8 mouse cellular contexts compared by ENCODE assay signal in genomic region chr12:80437051-80437675, GRCm38 (mm10). TPM values are rescaled to one million over a fixed set of nuclear protein-coding genes. Genes with fewer than 3 reads are reported as not detected.
A peak's percentile ranks its signal among the peaks of the same experiment; 100 is the strongest.
DNase-seq lines count a peak whose midpoint lies in the region; ATAC-seq and TF ChIP-seq lines count a peak whose summit lies in the region.

No protein-coding gene starts in this region.

- H3K9ac ChIP-seq in heart, embryonic 14.5 days (ENCODE audit: low read length): peak overlapping the region; percentile 96

- H3K36me3 ChIP-seq in heart, embryonic 14.5 days (ENCODE audit: control insufficient read depth, insufficient read depth, low read length): 0 out of 2 replicates have a peak, but pooled peaks cover 9% of the 10 kb centered on the region
- H3K36me3 ChIP-seq in G1E (replicated peaks): peaks cover 13% of the 10 kb centered on the region
- H3K36me3 ChIP-seq in hindbrain, embryonic 10.5 days: peaks cover 3% of the 10 kb centered on the region; the same call in 1 of the 2 replicates

- intact Hi-C loops in heart, postnatal 14 days (cut with DNase I): no loop called here
- intact Hi-C loops in left cerebral cortex, postnatal 10 days (cut with DNase I): loop anchor here (2.0 kb wide), 1 partner anchor 30 kb away; no protein-coding TSS in a partner anchor

- 49% methylated on average over 4 of the region's 4 CpGs for WGBS in heart, embryonic 14.5 days
- WGBS in hindbrain, embryonic 10.5 days: 22% methylated on average over 4 of the region's 4 CpGs

- no peaks in the 10 kb centered on the region for H3K27me3 ChIP-seq in heart, embryonic 14.5 days (ENCODE audit: control insufficient read depth, insufficient read depth, low read length)
- H3K27me3 ChIP-seq in G1E (ENCODE audit: insufficient read depth, low read length): peaks cover 6% of the 10 kb centered on the region
- no peaks in the 10 kb centered on the region for H3K27me3 ChIP-seq in hindbrain, embryonic 10.5 days (ENCODE audit: insufficient read depth, poor library complexity, severe bottlenecking)

- H3K4me1 ChIP-seq in heart, embryonic 14.5 days (ENCODE audit: control insufficient read depth in 2 of 2, insufficient read depth in 2 of 2, low read length in 2 of 2): peaks cover 3 to 15% of the 10 kb centered on the region in 2 experiments
- H3K4me1 ChIP-seq in G1E (ENCODE audit: insufficient read depth, low read depth, low read length): peaks cover 27% of the 10 kb centered on the region
- peaks cover 34% of the 10 kb centered on the region for H3K4me1 ChIP-seq in hindbrain, embryonic 10.5 days (replicated peaks)

- ATAC-seq in heart, embryonic 14.5 days (ENCODE audit: insufficient number of reproducible peaks, insufficient read depth, low FRiP score, low read depth): no peak
- no peak for ATAC-seq in G1E (ENCODE audit: extremely low read depth, insufficient number of reproducible peaks, low FRiP score, poor library complexity, severe bottlenecking)

- no peak for DNase-seq in heart, postnatal 14 days
- DNase-seq in G1E (ENCODE audit: low spot score): no peak
- DNase-seq in hindbrain, embryonic 10.5 days (ENCODE audit: low spot score): peak; percentile 5
- DNase-seq in mesoderm, embryonic 11.5 days (ENCODE audit: low read depth, low spot score): peak; percentile 18
- no peak for DNase-seq in urinary bladder, adult 2 months (ENCODE audit: low spot score)
- DNase-seq in left cerebral cortex, postnatal 10 days (ENCODE audit: extremely low spot score in 1 of 2, low spot score in 2 of 2): no peak
- DNase-seq in adrenal gland, postnatal 4 days (ENCODE audit: low spot score in 2 of 2): no peak

- TF ChIP-seq CTCF in G1E (IDR thresholded peaks at IDR 0.05; ENCODE audit: low read depth, low read length): no peak

- H3K4me3 ChIP-seq in heart, embryonic 14.5 days (ENCODE audit: control insufficient read depth in 1 of 2, insufficient read depth in 1 of 2, low read depth in 1 of 2, low read length in 2 of 2): peak overlapping the region; percentile 89 to 94
- peak overlapping the region; percentile 86 for H3K4me3 ChIP-seq in G1E (ENCODE audit: low read depth, low read length)
- peak overlapping the region; percentile 96 for H3K4me3 ChIP-seq in hindbrain, embryonic 10.5 days

- H3K4me2 ChIP-seq in heart, embryonic 14.5 days (ENCODE audit: low read length): peak overlapping the region; percentile 72

- no peaks in the 10 kb centered on the region for H3K9me3 ChIP-seq in heart, embryonic 14.5 days (ENCODE audit: control insufficient read depth, low read length)
- H3K9me3 ChIP-seq in G1E (replicated peaks): no peaks in the 10 kb centered on the region
- no peaks in the 10 kb centered on the region for H3K9me3 ChIP-seq in hindbrain, embryonic 10.5 days

- H3K27ac ChIP-seq in heart, embryonic 14.5 days (replicated peaks in 1 of 2; ENCODE audit: control insufficient read depth in 1 of 2, insufficient read depth in 1 of 2, low read depth in 2 of 2, low read length in 2 of 2): peak overlapping the region; percentile 83 to 96; a peak in 3 of 4 replicates
- peak overlapping the region; percentile 97 for H3K27ac ChIP-seq in hindbrain, embryonic 10.5 days

RNA-seq across cellular contexts. Expression of gene Dcaf5, which starts 0.8 kb away (rescaled TPM):
- polyA plus RNA-seq in heart, embryonic 14.5 days (2014; fragmentation: Nextera tagmentation; extraction: Ambion mirVana): 10.5 and 10.7 TPM in 2 replicates
- total RNA-seq in heart, postnatal 14 days (2021): 10 to 100 TPM; 31.0 to 34.1 TPM
- total RNA-seq in G1E (2014; fragmentation: Nextera tagmentation) (36.6 and 47.2 TPM in 2 replicates), G1E (2017) (26.6 and 26.7 TPM in 2 replicates)
- polyA plus RNA-seq in G1E (2012): 25.0 and 25.6 TPM in 2 replicates
- polyA plus RNA-seq in hindbrain, embryonic 10.5 days (2016; fragmentation: Nextera tagmentation; extraction: Ambion mirVana): 12.1 and 12.8 TPM in 2 replicates
- 21.2 and 23.9 TPM in 2 replicates for polyA plus RNA-seq in urinary bladder, adult 2 months (2012; rRNA removed)
- total RNA-seq in left cerebral cortex, postnatal 10 days (2021): 10 to 100 TPM; 71.3 to 72.2 TPM
- 10 to 100 TPM; 47.7 to 48.6 TPM for total RNA-seq in adrenal gland, postnatal 4 days (2021)

RNA-seq across cellular contexts. Expression of gene Exd2, which starts 25.7 kb away (rescaled TPM):
- polyA plus RNA-seq in heart, embryonic 14.5 days (2014; fragmentation: Nextera tagmentation; extraction: Ambion mirVana): 17.4 and 17.9 TPM in 2 replicates
- total RNA-seq in heart, postnatal 14 days (2021): 10 to 100 TPM; 11.2 to 12.7 TPM
- total RNA-seq in G1E (2014; fragmentation: Nextera tagmentation) (32.4 and 33.0 TPM in 2 replicates), G1E (2017) (21.4 and 21.8 TPM in 2 replicates)
- polyA plus RNA-seq in G1E (2012): 3.5 and 5.9 TPM in 2 replicates
- polyA plus RNA-seq in hindbrain, embryonic 10.5 days (2016; fragmentation: Nextera tagmentation; extraction: Ambion mirVana): 36.0 and 40.6 TPM in 2 replicates
- 25.8 and 27.3 TPM in 2 replicates for polyA plus RNA-seq in urinary bladder, adult 2 months (2012; rRNA removed)
- total RNA-seq in left cerebral cortex, postnatal 10 days (2021): 10 to 100 TPM; 91.3 to 97.4 TPM
- 10 to 100 TPM; 19.9 to 22.3 TPM for total RNA-seq in adrenal gland, postnatal 4 days (2021)

Comparison
In these comparisons a context has a peak if more than half of its experiments do, and no peak if none do; other contexts are left out.
1. DNase-seq: peak in hindbrain, embryonic 10.5 days (single experiment) and mesoderm, embryonic 11.5 days (single experiment); none in heart, postnatal 14 days (0 of 2), G1E (single experiment), urinary bladder, adult 2 months (single experiment), left cerebral cortex, postnatal 10 days (0 of 2) and adrenal gland, postnatal 4 days (0 of 2).
2. Peak in every context shown above with its lines, with median percentiles within 50 percentile points of each other: H3K4me3 ChIP-seq.